Mouse (Mus musculus): ENCODE results near the gene Sox5. TPM values are rescaled to one million over a fixed set of nuclear protein-coding genes. Genes with fewer than 3 reads are reported as not detected.
A peak's percentile ranks its signal among the peaks of the same experiment; 100 is the strongest.

Sox5 gene
- polyA plus RNA-seq, 1 experiment from 2014 or later, result 19.9 TPM

DNA sequence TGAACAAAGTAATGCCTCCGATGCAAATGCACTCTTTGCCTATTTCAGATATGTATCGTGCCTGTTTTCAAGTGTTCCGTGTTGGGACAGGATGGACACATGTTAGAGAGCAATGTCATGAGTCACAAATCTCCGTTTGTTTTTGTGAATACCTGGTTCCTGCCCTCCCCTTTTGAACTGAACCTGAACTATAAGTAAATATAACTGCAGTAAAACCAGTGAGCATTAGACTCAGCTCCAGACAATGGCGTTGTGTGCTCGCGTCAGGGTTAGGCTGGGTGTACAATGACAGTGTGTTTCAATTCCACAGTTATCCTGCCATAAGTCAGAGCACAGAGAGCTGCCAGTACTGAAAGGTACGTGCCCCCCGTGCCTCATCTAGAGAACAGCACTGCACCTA lies 739.8 kb downstream of the Sox5 start:
- WGBS, result 73% methylated on average over 9 of the region's 9 CpGs
- no peak overlapping the region for H3K4me2 ChIP-seq
- H3K27me3 ChIP-seq (replicated peaks), result no peaks in the 10 kb centered on the region
- H3K36me3 ChIP-seq, result no peaks in the 10 kb centered on the region
- no peaks in the 10 kb centered on the region for H3K9me3 ChIP-seq (replicated peaks)
- H3K4me3 ChIP-seq, result no peak overlapping the region
- no peak for ATAC-seq (ENCODE audit: insufficient number of reproducible peaks, low FRiP score)
- H3K27ac ChIP-seq (ENCODE audit: poor library complexity, severe bottlenecking), result no peak overlapping the region
- H3K9ac ChIP-seq, result no peak overlapping the region
- peaks cover 17% of the 10 kb centered on the region for H3K4me1 ChIP-seq (replicated peaks)

GRCm38 (mm10) chr6:144041188-144041587 lies 740.6 kb downstream of the Sox5 start:
- no peak for ATAC-seq (ENCODE audit: insufficient number of reproducible peaks, low FRiP score)
- Histone ChIP-seq H3K36me3 (no peaks in the 10 kb centered on the region), H3K4me3 (no peak overlapping the region), H3K27me3 (replicated peaks) (no peaks in the 10 kb centered on the region), H3K9me3 (replicated peaks) (no peaks in the 10 kb centered on the region), H3K9ac (no peak overlapping the region), H3K4me2 (no peak overlapping the region), H3K27ac (ENCODE audit: poor library complexity, severe bottlenecking) (no peak overlapping the region), H3K4me1 (replicated peaks) (peaks cover 17% of the 10 kb centered on the region)
- WGBS, result 48% methylated on average over 5 of the region's 5 CpGs

DNA sequence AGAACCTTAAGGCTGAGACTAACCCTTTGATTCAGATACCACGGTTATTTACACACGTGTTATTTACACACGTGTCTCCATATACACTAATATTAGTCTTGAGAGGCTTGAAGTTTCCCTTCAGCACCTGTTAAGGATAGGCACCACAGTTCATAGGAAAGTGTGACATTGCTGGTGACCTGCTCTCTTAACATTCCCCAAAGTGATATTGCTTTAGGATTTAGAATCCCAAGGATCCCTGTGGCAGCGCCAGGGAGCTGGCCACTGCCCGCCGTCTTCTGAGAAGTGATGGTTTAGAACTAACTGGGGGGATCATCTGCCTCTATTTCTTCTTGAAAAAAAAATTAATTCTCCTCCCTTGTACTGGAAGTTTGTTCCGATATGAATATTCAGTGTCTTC lies 741.4 kb downstream of the Sox5 start:
- 84% methylated on average over 7 of the region's 7 CpGs for WGBS
- no peak overlapping the region for H3K27ac ChIP-seq (ENCODE audit: poor library complexity, severe bottlenecking)

DNA sequence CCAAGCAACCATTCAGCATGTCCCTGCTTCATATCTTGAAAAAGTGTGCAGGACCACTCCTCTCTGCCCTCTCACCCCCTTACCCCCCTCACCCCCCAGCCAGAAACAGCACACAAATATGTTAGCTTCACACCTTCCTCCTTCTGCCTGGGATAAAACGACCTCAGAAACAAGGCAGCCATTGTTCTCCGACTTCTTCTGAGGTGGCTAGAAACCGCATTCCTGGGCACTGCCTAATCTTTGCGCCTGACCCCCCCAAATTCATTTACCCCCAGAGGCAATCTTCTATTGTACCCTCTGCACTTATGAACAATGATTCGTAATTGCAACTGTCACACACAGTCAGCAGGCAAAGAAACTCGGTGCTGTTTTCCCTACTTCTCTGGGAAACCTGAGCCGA lies 742.6 kb downstream of the Sox5 start:
- H3K4me1 ChIP-seq (replicated peaks), result peaks cover 17% of the 10 kb centered on the region
- H3K9me3 ChIP-seq (replicated peaks), result no peaks in the 10 kb centered on the region
- no peak overlapping the region for H3K4me2 ChIP-seq
- WGBS, result 51% methylated on average over 7 of the region's 7 CpGs
- no peak overlapping the region for H3K9ac ChIP-seq
- no peak overlapping the region for H3K27ac ChIP-seq (ENCODE audit: poor library complexity, severe bottlenecking)
- H3K4me3 ChIP-seq, result no peak overlapping the region
- H3K27me3 ChIP-seq (replicated peaks), result no peaks in the 10 kb centered on the region
- no peak for ATAC-seq (ENCODE audit: insufficient number of reproducible peaks, low FRiP score)
- H3K36me3 ChIP-seq, result no peaks in the 10 kb centered on the region

More for the DNA sequence above, 741.4 kb downstream of the Sox5 start:
- Histone ChIP-seq H3K4me2 (no peak overlapping the region), H3K4me3 (no peak overlapping the region), H3K36me3 (no peaks in the 10 kb centered on the region), H3K9ac (no peak overlapping the region), H3K27me3 (replicated peaks) (no peaks in the 10 kb centered on the region), H3K9me3 (replicated peaks) (no peaks in the 10 kb centered on the region), H3K4me1 (replicated peaks) (peaks cover 17% of the 10 kb centered on the region)
- ATAC-seq (ENCODE audit: insufficient number of reproducible peaks, low FRiP score), result no peak

GRCm38 (mm10) chr6:144033191-144033590 lies 748.6 kb downstream of the Sox5 start:
- Histone ChIP-seq H3K4me3 (no peak overlapping the region), H3K9me3 (replicated peaks) (no peaks in the 10 kb centered on the region), H3K4me1 (replicated peaks) (no peaks in the 10 kb centered on the region), H3K4me2 (no peak overlapping the region), H3K27me3 (replicated peaks) (no peaks in the 10 kb centered on the region), H3K36me3 (no peaks in the 10 kb centered on the region), H3K27ac (ENCODE audit: poor library complexity, severe bottlenecking) (no peak overlapping the region), H3K9ac (no peak overlapping the region)
- 76% methylated on average over 2 of the region's 2 CpGs for WGBS
- no peak for ATAC-seq (ENCODE audit: insufficient number of reproducible peaks, low FRiP score)

DNA sequence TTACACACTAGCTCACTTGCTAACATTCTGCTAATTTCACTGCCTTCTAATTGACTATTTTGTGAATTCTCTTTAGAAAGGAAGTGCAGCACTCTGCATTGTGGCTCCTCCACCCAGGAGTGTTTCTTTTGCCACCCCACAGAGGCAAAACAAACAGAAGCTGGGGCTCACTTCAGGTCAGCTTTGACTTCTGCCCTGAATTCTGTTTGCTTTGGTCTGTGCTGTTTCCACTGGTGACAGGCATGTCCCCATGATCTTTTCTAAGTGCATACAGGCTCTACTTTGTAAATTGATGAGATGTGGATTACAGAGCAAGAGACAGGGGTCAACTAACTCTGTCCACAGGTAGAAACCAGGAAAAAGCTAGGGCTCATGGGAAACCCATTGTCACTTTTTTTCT lies 764.8 kb downstream of the Sox5 start:
- no peak overlapping the region for H3K27ac ChIP-seq (ENCODE audit: poor library complexity, severe bottlenecking)
- H3K27me3 ChIP-seq (replicated peaks), result no peaks in the 10 kb centered on the region
- H3K4me2 ChIP-seq, result no peak overlapping the region
- no peaks in the 10 kb centered on the region for H3K36me3 ChIP-seq
- H3K4me3 ChIP-seq, result no peak overlapping the region
- H3K9me3 ChIP-seq (replicated peaks), result no peaks in the 10 kb centered on the region
- ATAC-seq (ENCODE audit: insufficient number of reproducible peaks, low FRiP score), result no peak
- H3K9ac ChIP-seq, result no peak overlapping the region
- H3K4me1 ChIP-seq (replicated peaks), result no peaks in the 10 kb centered on the region

GRCm38 (mm10) chr6:144011880-144012524 lies 769.8 kb downstream of the Sox5 start:
- no peak for ATAC-seq (ENCODE audit: insufficient number of reproducible peaks, low FRiP score)
- Histone ChIP-seq H3K4me2 (no peak overlapping the region), H3K9me3 (replicated peaks) (no peaks in the 10 kb centered on the region), H3K4me1 (replicated peaks) (no peaks in the 10 kb centered on the region), H3K27me3 (replicated peaks) (no peaks in the 10 kb centered on the region), H3K36me3 (no peaks in the 10 kb centered on the region), H3K4me3 (no peak overlapping the region), H3K27ac (ENCODE audit: poor library complexity, severe bottlenecking) (no peak overlapping the region), H3K9ac (no peak overlapping the region)
- WGBS, result 59% methylated on average over 14 of the region's 14 CpGs

GRCm38 (mm10) chr6:144010995-144011394 lies 770.8 kb downstream of the Sox5 start:
- no peaks in the 10 kb centered on the region for H3K27me3 ChIP-seq (replicated peaks)
- H3K4me3 ChIP-seq, result no peak overlapping the region
- WGBS, result 50% methylated on average over 3 of the region's 3 CpGs
- H3K27ac ChIP-seq (ENCODE audit: poor library complexity, severe bottlenecking), result no peak overlapping the region
- H3K9me3 ChIP-seq (replicated peaks), result no peaks in the 10 kb centered on the region
- no peak overlapping the region for H3K9ac ChIP-seq
- no peak for ATAC-seq (ENCODE audit: insufficient number of reproducible peaks, low FRiP score)
- no peaks in the 10 kb centered on the region for H3K36me3 ChIP-seq
- H3K4me1 ChIP-seq (replicated peaks), result no peaks in the 10 kb centered on the region
- no peak overlapping the region for H3K4me2 ChIP-seq

- peaks cover 2% of the 10 kb centered on the region; the same call in 1 of the 2 replicates for H3K36me3 ChIP-seq
- no peak overlapping the region for H3K9ac ChIP-seq
These were observed 771.5 kb downstream of the Sox5 start for GRCm38 (mm10) chr6:144010285-144010684.

DNA sequence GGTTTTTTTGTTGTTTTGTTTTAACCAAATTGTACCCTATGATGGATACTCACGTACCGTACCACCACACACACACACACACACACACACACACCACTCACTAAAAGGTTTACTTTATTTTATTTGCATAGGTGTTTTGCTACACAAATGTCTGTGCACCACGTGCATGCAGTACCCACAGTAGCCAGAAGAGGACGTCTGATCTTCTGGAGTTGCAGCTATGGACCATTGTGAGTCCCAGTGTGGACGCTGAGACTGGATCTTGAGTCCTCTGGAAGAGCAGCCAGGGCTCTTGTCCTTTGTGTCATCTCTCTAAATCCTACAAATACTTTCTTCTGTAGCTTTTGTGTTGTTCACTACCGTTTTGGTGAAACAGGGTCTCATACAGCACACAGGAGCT lies 776.6 kb downstream of the Sox5 start:
- no peak for ATAC-seq (ENCODE audit: insufficient number of reproducible peaks, low FRiP score)
- 81% methylated on average over 6 of the region's 6 CpGs for WGBS
- Histone ChIP-seq H3K27ac (ENCODE audit: poor library complexity, severe bottlenecking) (no peak overlapping the region), H3K36me3 (peaks cover 4% of the 10 kb centered on the region; the same call in 1 of the 2 replicates), H3K9ac (no peak overlapping the region), H3K27me3 (replicated peaks) (no peaks in the 10 kb centered on the region), H3K9me3 (replicated peaks) (0 out of 2 replicates have a peak, but pooled peaks cover 3% of the 10 kb centered on the region), H3K4me2 (no peak overlapping the region), H3K4me3 (no peak overlapping the region), H3K4me1 (replicated peaks) (no peaks in the 10 kb centered on the region)

More at GRCm38 (mm10) chr6:144010285-144010684, 771.5 kb downstream of the Sox5 start:
- H3K4me2 ChIP-seq, result no peak overlapping the region
- no peak overlapping the region for H3K4me3 ChIP-seq
- no peak overlapping the region for H3K27ac ChIP-seq (ENCODE audit: poor library complexity, severe bottlenecking)
- 0 out of 2 replicates have a peak, but pooled peaks cover 1% of the 10 kb centered on the region for H3K9me3 ChIP-seq (replicated peaks)
- ATAC-seq (ENCODE audit: insufficient number of reproducible peaks, low FRiP score), result no peak
- H3K27me3 ChIP-seq (replicated peaks), result no peaks in the 10 kb centered on the region
- H3K4me1 ChIP-seq (replicated peaks), result no peaks in the 10 kb centered on the region

GRCm38 (mm10) chr6:143998201-143998600 lies 783.6 kb downstream of the Sox5 start:
- 78% methylated on average over 13 of the region's 13 CpGs for WGBS

GRCm38 (mm10) chr6:143997616-143998015 lies 784.2 kb downstream of the Sox5 start:
- peaks cover 6% of the 10 kb centered on the region for H3K4me1 ChIP-seq (replicated peaks)
- H3K4me2 ChIP-seq, result peak overlapping the region; percentile 41; the same call in 1 of the 2 replicates
- H3K36me3 ChIP-seq, result no peaks in the 10 kb centered on the region
- no peaks in the 10 kb centered on the region for H3K9me3 ChIP-seq (replicated peaks)
- H3K27ac ChIP-seq (ENCODE audit: poor library complexity, severe bottlenecking), result no peak overlapping the region
- no peak overlapping the region for H3K4me3 ChIP-seq
- no peaks in the 10 kb centered on the region for H3K27me3 ChIP-seq (replicated peaks)
- 46% methylated on average over 11 of the region's 11 CpGs for WGBS
- no peak for ATAC-seq (ENCODE audit: insufficient number of reproducible peaks, low FRiP score)
- H3K9ac ChIP-seq, result no peak overlapping the region

More at GRCm38 (mm10) chr6:143998201-143998600, 783.6 kb downstream of the Sox5 start:
- H3K27ac ChIP-seq (ENCODE audit: poor library complexity, severe bottlenecking), result no peak overlapping the region
- H3K36me3 ChIP-seq, result no peaks in the 10 kb centered on the region
- H3K9me3 ChIP-seq (replicated peaks), result no peaks in the 10 kb centered on the region
- no peak overlapping the region for H3K9ac ChIP-seq
- no peaks in the 10 kb centered on the region for H3K27me3 ChIP-seq (replicated peaks)
- ATAC-seq (ENCODE audit: insufficient number of reproducible peaks, low FRiP score), result no peak
- H3K4me3 ChIP-seq, result no peak overlapping the region
- H3K4me1 ChIP-seq (replicated peaks), result peaks cover 6% of the 10 kb centered on the region
- no peak overlapping the region for H3K4me2 ChIP-seq
